Mouse (Mus musculus) midbrain, embryonic 10.5 days (tissue): ENCODE data around the gene Tgfb1. TPM values are rescaled to one million over a fixed set of nuclear protein-coding genes. Genes with fewer than 3 reads are reported as not detected.

Source experiments
- DNase-seq: peaks from one replicate; pipeline ENCODE4 v3.0.0-alpha.2; 2017; ENCODE audit warnings: low spot score
- H3K27ac ChIP-seq: fragments of 300-500 bp; sonication (generic); replicated peaks from 2 replicates; pipeline ENCODE4 v1.5.1; 2016; ENCODE audit warnings: mild to moderate bottlenecking
- H3K27me3 ChIP-seq: fragments of 300-500 bp; sonication (generic); 2 replicates; pipeline ENCODE4 v1.6.1; 2016; ENCODE audit warnings: low read depth, mild to moderate bottlenecking; ENCODE audit not compliant: poor library complexity, severe bottlenecking
- H3K36me3 ChIP-seq: fragments of 300-500 bp; sonication (generic); 2 replicates; pipeline ENCODE4 v1.6.1; 2016; ENCODE audit warnings: mild to moderate bottlenecking, moderate library complexity
- H3K4me1 ChIP-seq: fragments of 300-500 bp; sonication (generic); 2 replicates; pipeline ENCODE4 v1.6.1; 2016
- H3K4me3 ChIP-seq: fragments of 300-500 bp; sonication (generic); 2 replicates; pipeline ENCODE4 v1.5.1; 2016; ENCODE audit warnings: mild to moderate bottlenecking, moderate library complexity
- H3K9me3 ChIP-seq: fragments of 300-500 bp; sonication (generic); replicated peaks from 2 replicates; pipeline ENCODE4 v1.6.1; 2016; ENCODE audit warnings: mild to moderate bottlenecking
- WGBS: fragments of 180-500 bp; shearing (Covaris S2); methylation state at CpG from one replicate; pipeline ENCODE4 v1.1.7; 2016; 5-methylcytosine and 5-hydroxymethylcytosine counted together
- polyA plus RNA-seq: library from polyadenylated mRNA; unstranded; fragments of >200 nt; fragmentation: Nextera tagmentation; extraction: Ambion mirVana; gene quantifications from 2 replicates; pipeline ENCODE4 v1.2.1, GENCODE M21; 2016

Gene Tgfb1
- polyA plus RNA-seq, 1 experiment from 2014 or later: 0.98 TPM

- Histone ChIP-seq H3K9me3 (no peaks in the 10 kb centered on the region), H3K4me3 (peak overlapping the region; percentile 74), H3K4me1 (peaks cover 18% of the 10 kb centered on the region), H3K27ac (peak overlapping the region; percentile 97; the same call in 1 of the 2 replicates), H3K36me3 (peaks cover 14% of the 10 kb centered on the region; the same call in 1 of the 2 replicates), H3K27me3 (peaks cover 45% of the 10 kb centered on the region)
- 11% methylated on average over 6 of the region's 6 CpGs for WGBS
- no peak for DNase-seq
Measured at GRCm38 (mm10) chr7:25679971-25680370, 6.8 kb upstream of the Tgfb1 start.

DNA sequence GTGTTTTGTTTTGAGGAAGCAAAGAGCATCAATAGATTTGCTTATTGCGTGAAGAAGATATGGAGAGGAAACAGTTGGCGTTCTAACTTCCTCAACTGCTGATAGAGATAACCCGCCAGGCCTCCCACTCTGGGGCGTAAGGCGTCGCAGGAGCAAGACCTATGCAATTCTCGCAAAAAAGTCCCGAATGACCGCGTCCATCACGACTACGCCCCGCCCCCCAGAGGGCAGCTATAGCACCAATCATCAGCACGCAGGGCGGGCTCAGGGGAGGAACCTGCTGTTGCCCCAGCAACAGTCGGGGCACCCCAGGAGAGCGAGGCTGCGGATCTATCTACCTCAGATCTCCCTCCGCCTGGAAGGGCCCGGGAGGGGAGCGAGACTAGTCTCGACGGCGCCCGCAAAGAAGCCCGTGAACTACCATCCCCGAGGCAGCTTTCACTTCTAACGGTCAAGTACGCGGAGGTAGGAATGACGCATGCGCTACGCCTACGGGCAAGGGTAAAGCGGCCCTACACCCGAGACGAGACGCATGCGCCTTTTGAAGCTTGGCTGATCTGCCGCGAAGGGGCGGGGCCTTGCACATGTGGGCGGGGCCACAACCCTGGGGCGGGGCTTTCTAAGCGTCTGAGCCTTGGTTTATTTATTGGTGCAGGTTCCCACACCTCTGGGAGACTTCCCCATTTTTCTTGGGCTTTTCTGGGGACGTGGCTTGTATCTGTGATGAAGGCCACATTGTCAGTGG, 6.1 kb upstream of the Tgfb1 start, which contains the start of gene B9d2:
Gene B9d2, plus strand, starts transcription at position 267 of the 745 bp plus-strand sequence.
- Histone ChIP-seq H3K4me1 (peaks cover 15% of the 10 kb centered on the region), H3K4me3 (peak within 1 kb of the TSS; percentile 74), H3K27me3 (peaks cover 45% of the 10 kb centered on the region)

DNA sequence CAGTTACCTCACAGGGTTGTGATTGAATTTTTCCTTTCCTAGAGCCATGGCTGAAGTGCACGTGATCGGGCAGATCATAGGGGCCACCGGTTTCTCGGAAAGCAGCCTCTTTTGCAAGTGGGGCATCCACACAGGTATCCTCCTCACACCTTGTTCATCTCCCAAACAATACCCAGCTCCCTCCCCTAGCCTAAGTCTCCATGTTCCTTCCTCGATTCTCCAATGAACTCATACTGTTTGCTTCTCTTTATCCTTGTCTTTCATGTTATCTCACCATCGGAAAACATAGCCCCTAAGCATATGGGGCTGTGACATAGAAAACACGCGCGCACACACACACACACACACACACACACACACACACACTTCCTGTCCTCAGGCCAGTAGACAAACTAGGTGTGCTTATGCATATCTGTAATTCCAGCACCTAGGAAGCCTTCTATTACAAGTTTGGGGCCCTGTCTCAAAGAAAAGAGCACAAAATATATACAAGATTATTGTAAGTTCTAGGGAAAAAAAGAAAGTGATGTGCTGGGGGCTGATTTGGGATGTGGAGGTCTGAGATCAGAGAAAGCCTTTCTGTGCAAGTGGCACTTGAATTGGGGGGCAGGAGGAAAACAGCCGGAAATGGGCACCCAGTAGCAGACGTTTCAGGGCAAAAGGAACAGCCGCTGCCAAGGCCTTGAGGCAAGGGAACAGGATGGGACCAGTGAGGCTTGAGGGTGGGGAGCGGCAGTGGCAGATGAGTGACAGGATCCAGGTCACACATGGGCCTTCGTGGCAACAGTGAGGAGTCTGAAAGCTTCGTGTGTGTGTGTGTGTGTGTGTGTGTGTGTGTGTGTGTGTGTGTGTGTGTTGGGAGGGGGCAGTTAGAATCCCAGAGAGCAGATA, 5.2 kb upstream of the Tgfb1 start:
- H3K9me3 ChIP-seq: no peaks in the 10 kb centered on the region
- peaks cover 45% of the 10 kb centered on the region for H3K27me3 ChIP-seq
- peaks cover 24% of the 10 kb centered on the region for H3K4me1 ChIP-seq
- peak overlapping the region; percentile 74 for H3K4me3 ChIP-seq
- H3K36me3 ChIP-seq: peaks cover 14% of the 10 kb centered on the region; the same call in 1 of the 2 replicates
- WGBS: 68% methylated on average over 15 of the region's 15 CpGs
- DNase-seq: no peak
- no peak overlapping the region; the same call in 1 of the 2 replicates for H3K27ac ChIP-seq

More for the DNA sequence above, 6.1 kb upstream of the Tgfb1 start, which contains the start of gene B9d2:
- peak; percentile 94 for DNase-seq
- Histone ChIP-seq H3K9me3 (no peaks in the 10 kb centered on the region), H3K36me3 (peaks cover 14% of the 10 kb centered on the region; the same call in 1 of the 2 replicates), H3K27ac (peak within 1 kb of the TSS; percentile 97)
- WGBS: under 1% methylated on average over 46 of the region's 46 CpGs

DNA sequence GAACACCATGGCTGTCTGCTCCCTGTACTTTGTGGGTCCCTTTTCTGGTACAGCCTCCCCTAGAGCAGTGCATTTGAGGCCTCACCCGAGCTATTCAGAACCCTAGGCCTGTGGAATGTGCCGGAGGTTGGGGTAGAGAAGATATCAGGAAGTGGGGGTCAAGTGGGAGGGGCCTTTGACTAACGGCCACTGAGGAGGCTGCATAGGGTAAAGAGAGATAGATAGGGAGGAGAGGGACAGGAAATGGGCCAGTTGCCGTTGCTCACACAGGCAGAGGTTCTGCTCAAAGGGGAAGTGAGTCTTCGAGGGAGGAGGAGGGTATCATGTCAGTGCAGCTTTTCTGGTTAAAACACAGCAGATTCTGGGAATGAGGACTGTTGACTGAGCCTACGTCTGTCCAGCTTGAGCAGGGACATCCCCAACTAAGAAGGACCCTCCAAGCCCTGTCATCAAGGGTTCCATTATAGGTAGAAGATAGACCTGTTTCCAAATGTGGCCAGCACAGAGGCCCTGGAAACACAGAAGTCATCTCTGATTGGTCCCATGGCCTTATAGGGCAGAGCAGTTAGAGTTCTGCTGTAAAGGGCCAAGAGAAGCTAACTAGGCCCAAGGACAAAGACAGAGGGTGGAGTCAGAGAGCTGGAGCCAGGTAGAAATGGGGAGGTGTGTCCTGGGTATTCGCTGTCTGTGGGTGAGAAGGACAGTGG, 3.2 kb upstream of the Tgfb1 start:
- no peaks in the 10 kb centered on the region for H3K9me3 ChIP-seq
- H3K27ac ChIP-seq: no peak overlapping the region
- H3K4me3 ChIP-seq: no peak overlapping the region
- peaks cover 54% of the 10 kb centered on the region for H3K27me3 ChIP-seq
- peaks cover 44% of the 10 kb centered on the region for H3K4me1 ChIP-seq
- DNase-seq: no peak
- 76% methylated on average over 7 of the region's 7 CpGs for WGBS
- peaks cover 14% of the 10 kb centered on the region; the same call in 1 of the 2 replicates for H3K36me3 ChIP-seq

DNA sequence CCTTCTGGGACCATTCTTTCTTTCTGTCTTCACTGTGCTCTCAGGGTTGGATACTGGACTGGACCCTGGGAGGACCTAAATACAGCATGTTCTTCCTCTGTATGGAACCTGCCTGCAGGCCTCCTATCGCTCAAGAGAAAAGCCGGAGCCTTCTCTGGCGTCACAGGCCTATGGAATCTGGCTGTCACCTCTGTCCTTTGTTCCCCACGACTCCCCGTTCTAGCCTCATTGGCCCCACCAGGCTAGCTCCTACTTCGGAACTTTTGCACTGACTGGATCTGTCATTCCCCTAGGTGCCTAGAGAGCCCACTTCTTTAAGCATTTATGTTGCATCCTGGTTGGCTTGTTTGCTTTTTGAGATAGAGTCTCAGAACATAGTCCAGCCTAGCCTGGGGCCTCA, 2.1 kb upstream of the Tgfb1 start:
- no peak overlapping the region for H3K27ac ChIP-seq
- peaks cover 54% of the 10 kb centered on the region for H3K27me3 ChIP-seq
- whole genome bisulfite sequencing: 91% methylated on average over 6 of the region's 6 CpGs
- no peak for DNase-seq
- H3K4me1 ChIP-seq: peaks cover 55% of the 10 kb centered on the region
- no peak overlapping the region for H3K4me3 ChIP-seq
- H3K9me3 ChIP-seq: no peaks in the 10 kb centered on the region
- H3K36me3 ChIP-seq: peaks cover 14% of the 10 kb centered on the region; the same call in 1 of the 2 replicates

GRCm38 (mm10) chr7:25685926-25686470, 804 bp upstream of the Tgfb1 start:
- H3K27ac ChIP-seq: no peak overlapping the region
- no peak for DNase-seq
- H3K36me3 ChIP-seq: peaks cover 14% of the 10 kb centered on the region; the same call in 1 of the 2 replicates
- H3K9me3 ChIP-seq: no peaks in the 10 kb centered on the region
- peaks cover 66% of the 10 kb centered on the region for H3K27me3 ChIP-seq
- H3K4me1 ChIP-seq: peaks cover 48% of the 10 kb centered on the region
- 72% methylated on average over 21 of the region's 21 CpGs for WGBS
- peak overlapping the region; percentile 63; the same call in 1 of the 2 replicates for H3K4me3 ChIP-seq

DNA sequence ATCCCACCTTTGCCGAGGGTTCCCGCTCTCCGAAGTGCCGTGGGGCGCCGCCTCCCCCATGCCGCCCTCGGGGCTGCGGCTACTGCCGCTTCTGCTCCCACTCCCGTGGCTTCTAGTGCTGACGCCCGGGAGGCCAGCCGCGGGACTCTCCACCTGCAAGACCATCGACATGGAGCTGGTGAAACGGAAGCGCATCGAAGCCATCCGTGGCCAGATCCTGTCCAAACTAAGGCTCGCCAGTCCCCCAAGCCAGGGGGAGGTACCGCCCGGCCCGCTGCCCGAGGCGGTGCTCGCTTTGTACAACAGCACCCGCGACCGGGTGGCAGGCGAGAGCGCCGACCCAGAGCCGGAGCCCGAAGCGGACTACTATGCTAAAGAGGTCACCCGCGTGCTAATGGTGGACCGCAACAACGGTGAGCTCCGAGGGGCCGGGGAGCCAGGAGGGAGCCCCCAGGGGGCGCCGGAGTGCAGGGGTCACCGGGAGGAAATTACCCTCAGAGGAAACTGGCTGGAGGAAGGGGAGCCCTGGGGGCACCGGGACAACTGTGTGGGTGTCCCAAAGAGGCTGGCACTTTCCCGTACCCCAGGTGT, 1.1 kb downstream of the Tgfb1 start:
- Histone ChIP-seq H3K27ac (peak overlapping the region; percentile 61; the same call in 1 of the 2 replicates), H3K27me3 (peaks cover 81% of the 10 kb centered on the region), H3K36me3 (peaks cover 12% of the 10 kb centered on the region; the same call in 1 of the 2 replicates), H3K9me3 (no peaks in the 10 kb centered on the region; the same call in 1 of the 2 replicates), H3K4me3 (peak overlapping the region; percentile 63), H3K4me1 (peaks cover 40% of the 10 kb centered on the region)
- WGBS: 1% methylated on average over 47 of the region's 47 CpGs
- DNase-seq: peak; percentile 42

DNA sequence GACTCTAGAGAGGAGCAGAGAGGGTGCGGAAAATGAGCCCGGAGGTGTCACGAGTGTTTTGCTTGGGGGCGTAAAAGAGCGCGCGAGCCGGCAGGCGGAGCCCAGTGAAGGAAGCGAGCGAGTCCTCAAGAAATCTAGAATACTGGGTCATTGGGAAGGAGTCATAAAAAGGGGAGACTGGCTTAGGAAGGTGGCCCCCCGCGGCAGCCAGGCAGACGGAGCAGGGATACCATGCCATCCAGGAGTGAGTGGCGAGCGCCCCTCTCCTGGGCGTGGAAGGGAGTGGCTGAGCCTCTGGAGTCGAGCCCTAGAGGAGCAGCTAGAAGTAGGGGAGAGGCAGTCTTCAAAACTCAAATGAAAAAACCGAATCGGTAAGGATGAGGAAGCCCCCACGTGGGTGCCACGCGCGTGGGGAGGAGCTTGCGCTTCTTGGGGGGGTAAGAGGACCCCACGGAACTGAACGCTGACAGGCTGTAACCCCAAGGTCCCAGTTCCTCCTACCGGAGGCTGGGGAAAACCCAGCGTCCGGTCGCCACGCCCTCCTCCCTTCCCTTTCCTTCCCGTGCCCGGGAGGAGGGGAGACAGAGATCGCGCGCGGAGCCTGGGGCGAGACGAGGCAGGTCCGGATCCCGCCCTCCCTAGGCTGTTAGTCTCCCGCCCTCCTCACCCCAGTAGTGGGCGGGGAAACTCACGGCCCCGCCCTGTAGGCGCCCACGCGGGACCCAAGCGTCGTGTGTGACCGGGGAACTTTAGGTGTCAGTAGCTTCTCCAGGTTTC, 2.2 kb downstream of the Tgfb1 start:
- Histone ChIP-seq H3K36me3 (0 out of 2 replicates have a peak, but pooled peaks cover 2% of the 10 kb centered on the region), H3K27me3 (peaks cover 81% of the 10 kb centered on the region), H3K4me1 (peaks cover 43% of the 10 kb centered on the region), H3K27ac (peak overlapping the region; percentile 49; the same call in 1 of the 2 replicates), H3K9me3 (no peaks in the 10 kb centered on the region; the same call in 1 of the 2 replicates), H3K4me3 (peak overlapping the region; percentile 63)
- DNase-seq: peak; percentile 50
- 2% methylated on average over 44 of the region's 52 CpGs for WGBS

DNA sequence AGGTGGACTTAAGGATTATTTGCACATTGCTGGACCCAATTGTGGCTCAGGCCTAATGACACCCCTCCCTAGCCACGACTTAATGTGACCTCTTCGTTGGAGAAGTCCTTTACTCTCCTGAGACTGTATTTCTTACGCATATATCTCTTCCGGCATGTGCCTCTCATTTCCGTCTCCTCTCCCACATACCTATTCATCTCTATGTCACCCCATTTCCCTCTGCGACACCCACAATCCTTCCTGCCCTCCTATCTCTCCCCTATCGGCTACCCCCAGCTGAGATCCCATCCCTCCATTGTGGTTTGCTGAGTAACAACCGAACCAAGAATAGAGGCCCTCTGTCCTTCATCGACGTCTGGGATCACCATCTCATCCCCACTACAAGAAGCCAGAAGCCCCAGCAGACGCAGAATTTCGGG, 2.8 kb downstream of the Tgfb1 start:
- Histone ChIP-seq H3K27ac (no peak overlapping the region; the same call in 1 of the 2 replicates), H3K36me3 (no peaks in the 10 kb centered on the region), H3K27me3 (peaks cover 79% of the 10 kb centered on the region), H3K4me3 (peak overlapping the region; percentile 63), H3K9me3 (no peaks in the 10 kb centered on the region; the same call in 1 of the 2 replicates), H3K4me1 (peaks cover 45% of the 10 kb centered on the region)
- DNase-seq: no peak
- WGBS: 13% methylated on average over 12 of the region's 12 CpGs

DNA sequence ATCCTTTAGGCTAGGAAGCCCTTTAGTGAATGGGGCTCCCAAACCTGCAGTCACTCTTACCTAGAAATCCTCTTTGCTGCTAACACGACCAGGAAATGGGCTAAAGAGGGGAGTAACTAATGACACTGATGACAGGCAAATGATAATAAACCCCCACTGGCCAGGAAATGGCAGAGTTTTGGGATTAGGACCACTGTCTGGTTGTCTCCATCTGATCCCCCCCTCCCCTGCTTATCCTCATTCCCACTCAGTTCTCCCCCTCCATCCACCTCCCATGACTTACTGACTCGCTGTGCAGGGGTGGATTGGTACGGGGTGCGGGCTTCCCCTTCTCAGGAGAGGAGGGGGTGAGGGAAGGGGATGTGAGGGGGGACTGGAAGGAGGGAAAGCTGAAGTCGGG, 3.2 kb downstream of the Tgfb1 start:
- Histone ChIP-seq H3K9me3 (no peaks in the 10 kb centered on the region; the same call in 1 of the 2 replicates), H3K4me1 (peaks cover 45% of the 10 kb centered on the region), H3K4me3 (peak overlapping the region; percentile 63; the same call in 1 of the 2 replicates), H3K27ac (no peak overlapping the region), H3K27me3 (peaks cover 74% of the 10 kb centered on the region), H3K36me3 (no peaks in the 10 kb centered on the region)
- 46% methylated on average over 5 of the region's 5 CpGs for WGBS
- no peak for DNase-seq

DNA sequence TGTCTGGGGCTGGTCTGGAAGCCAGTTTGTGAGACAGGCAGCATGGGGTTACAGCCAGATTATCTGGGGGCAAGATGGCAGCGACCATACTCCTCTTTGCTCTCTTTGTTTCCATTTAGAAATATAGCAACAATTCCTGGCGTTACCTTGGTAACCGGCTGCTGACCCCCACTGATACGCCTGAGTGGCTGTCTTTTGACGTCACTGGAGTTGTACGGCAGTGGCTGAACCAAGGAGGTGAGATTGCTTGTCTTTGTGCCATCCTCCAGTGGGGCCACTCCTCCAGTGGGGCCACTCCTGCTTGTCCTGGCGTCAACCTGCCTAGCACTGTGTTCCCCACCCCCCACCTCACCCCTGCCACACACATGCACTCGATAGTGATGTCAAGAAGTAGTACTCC, 7.3 kb downstream of the Tgfb1 start:
- Histone ChIP-seq H3K4me1 (peaks cover 11% of the 10 kb centered on the region), H3K4me3 (no peak overlapping the region), H3K27me3 (peaks cover 34% of the 10 kb centered on the region), H3K27ac (no peak overlapping the region), H3K9me3 (no peaks in the 10 kb centered on the region; the same call in 1 of the 2 replicates), H3K36me3 (no peaks in the 10 kb centered on the region)
- WGBS: 56% methylated on average over 8 of the region's 8 CpGs
- DNase-seq: no peak
